Mouse (Mus musculus): ENCODE results near the gene Lmntd1. TPM values are rescaled to one million over a fixed set of nuclear protein-coding genes. Genes with fewer than 3 reads are reported as not detected.

Lmntd1 gene
- total RNA-seq, 4 experiments from 2014 or later, result 0.15 TPM; not detected in 3

- DNase-seq (ENCODE audit: low spot score in 2 of 2), result no peak
These were observed 125.9 kb downstream of the Lmntd1 start for GRCm38 (mm10) chr6:145488251-145488650.

- DNase-seq (ENCODE audit: low spot score in 2 of 2), result no peak
These were observed 128.0 kb downstream of the Lmntd1 start for GRCm38 (mm10) chr6:145485986-145486605.

GRCm38 (mm10) chr6:145483318-145483674, 130.8 kb downstream of the Lmntd1 start:
- no peak for DNase-seq (ENCODE audit: low spot score in 2 of 2)

- no peak for DNase-seq (ENCODE audit: low spot score in 2 of 2)
These were observed 131.3 kb downstream of the Lmntd1 start for GRCm38 (mm10) chr6:145482656-145483317.

GRCm38 (mm10) chr6:145481938-145482337, 132.2 kb downstream of the Lmntd1 start:
- peak in 1 of 2 experiments; percentile 16 for DNase-seq (ENCODE audit: low spot score in 2 of 2)

- DNase-seq (ENCODE audit: low spot score in 2 of 2), result no peak
These were observed 135.3 kb downstream of the Lmntd1 start for GRCm38 (mm10) chr6:145478821-145479271.

GRCm38 (mm10) chr6:145477367-145477905, 136.7 kb downstream of the Lmntd1 start:
- no peak for DNase-seq (ENCODE audit: low spot score in 2 of 2)

- DNase-seq (ENCODE audit: low spot score in 2 of 2), result no peak
These were observed 142.4 kb downstream of the Lmntd1 start for GRCm38 (mm10) chr6:145471638-145472247.

- no peak for DNase-seq (ENCODE audit: low spot score in 2 of 2)
These were observed 144.7 kb downstream of the Lmntd1 start for GRCm38 (mm10) chr6:145469260-145469943.

GRCm38 (mm10) chr6:145464027-145464426, 150.1 kb downstream of the Lmntd1 start:
- no peak for DNase-seq (ENCODE audit: low spot score in 2 of 2)

- no peak for DNase-seq (ENCODE audit: low spot score in 2 of 2)
These were observed 151.4 kb downstream of the Lmntd1 start for GRCm38 (mm10) chr6:145462677-145463245.

GRCm38 (mm10) chr6:145457066-145457465, 157.1 kb downstream of the Lmntd1 start:
- DNase-seq (ENCODE audit: low spot score in 2 of 2), result no peak

- DNase-seq (ENCODE audit: low spot score in 2 of 2), result peak; percentile 32 to 50
These were observed 163.3 kb downstream of the Lmntd1 start for GRCm38 (mm10) chr6:145450628-145451403.

GRCm38 (mm10) chr6:145448361-145448760, 165.8 kb downstream of the Lmntd1 start:
- DNase-seq (ENCODE audit: low spot score in 2 of 2), result no peak

- peak; percentile 47 to 68 for DNase-seq (ENCODE audit: low spot score in 2 of 2)
These were observed 168.2 kb downstream of the Lmntd1 start for GRCm38 (mm10) chr6:145445811-145446500.

- peak in 1 of 2 experiments; percentile 28 for DNase-seq (ENCODE audit: low spot score in 2 of 2)
These were observed 168.7 kb downstream of the Lmntd1 start for GRCm38 (mm10) chr6:145445380-145445779.

GRCm38 (mm10) chr6:145442786-145443185, 171.3 kb downstream of the Lmntd1 start:
- DNase-seq (ENCODE audit: low spot score in 2 of 2), result no peak

GRCm38 (mm10) chr6:145441416-145442110, 172.6 kb downstream of the Lmntd1 start:
- DNase-seq (ENCODE audit: low spot score in 2 of 2), result no peak

GRCm38 (mm10) chr6:145438851-145439250, 175.3 kb downstream of the Lmntd1 start:
- no peak for DNase-seq (ENCODE audit: low spot score in 2 of 2)
